Comparison of ENCODE assay signal across 28 mouse cellular contexts in genomic region chr16:11051134-11051533, GRCm38 (mm10). TPM values are rescaled to one million over a fixed set of nuclear protein-coding genes. Genes with fewer than 3 reads are reported as not detected.
A peak's percentile ranks its signal among the peaks of the same experiment; 100 is the strongest.
DNase-seq lines count a peak whose midpoint lies in the region; ATAC-seq and TF ChIP-seq lines count a peak whose summit lies in the region.
"Had no signal": no experiment of that assay in that cellular context is flagged by ENCODE, and none has a peak within 500 bp of the region (broad histone marks: within the 10 kb centered on the region; RNA-seq: fewer than 3 reads in every experiment).

No protein-coding gene starts in this region.

- no peak for TF ChIP-seq POLR2A in liver, adult 2 months (IDR thresholded peaks at IDR 0.05; ENCODE audit: extremely low read depth, insufficient read depth, low read length)

- no peaks in the 10 kb centered on the region for H3K36me3 ChIP-seq in liver, adult 2 months (ENCODE audit: control insufficient read depth, insufficient read depth, low read length)
- H3K36me3 ChIP-seq in liver, embryonic 12.5 days, result no peaks in the 10 kb centered on the region
- H3K36me3 ChIP-seq: embryonic facial prominence, embryonic 10.5 days; embryonic facial prominence, embryonic 13.5 days; forebrain, embryonic 10.5 days; heart, embryonic 10.5 days; heart, embryonic 13.5 days had no signal

- no peak overlapping the region for H3K4me2 ChIP-seq in liver, embryonic 12.5 days
- H3K4me2 ChIP-seq: embryonic facial prominence, embryonic 13.5 days; forebrain, embryonic 13.5 days; heart, embryonic 13.5 days had no signal

- peak; percentile 59 for DNase-seq in kidney, adult 11 months
- DNase-seq in kidney, postnatal 10 days, result no peak
- DNase-seq in kidney, adult 8-10 months, result peak; percentile 56 to 58
- DNase-seq in kidney, postnatal 4 days, result no peak
- peak; percentile 84 for DNase-seq in liver, adult 2 months (ENCODE audit: extremely low read depth, low read depth, low spot score)
- DNase-seq in urinary bladder, adult 2 months (ENCODE audit: low spot score), result no peak
- DNase-seq: adrenal gland, adult 8-10 months; adrenal gland, postnatal 25 days; cerebellum, adult 11-12 months; cerebellum, adult 8-10 months; cerebellum, postnatal 10 days; cerebellum, postnatal 36 days; embryo, embryonic 11 days; gastrocnemius, postnatal 10 days; gastrocnemius, postnatal 36 days; heart, adult 2 months; heart, postnatal 14 days; heart, postnatal 4 days had no signal

- H3K79me2 ChIP-seq in liver, adult 2 months (ENCODE audit: control insufficient read depth, insufficient read depth, low read length), result no peaks in the 10 kb centered on the region

- 69% methylated on average over 11 of the region's 11 CpGs for WGBS in liver, adult 2 months
- WGBS in liver, embryonic 12.5 days (ENCODE audit: insufficient replicate concordance), result 83% methylated on average over 11 of the region's 11 CpGs

- no peak for ATAC-seq in liver, embryonic 12.5 days
- ATAC-seq: activated CD4-positive, CD25-positive, alpha-beta regulatory T cell, adult 4 months; forebrain, embryonic 13.5 days; forebrain, embryonic 16.5 days had no signal

- H3K27me3 ChIP-seq in liver, adult 2 months (ENCODE audit: control insufficient read depth, insufficient read depth, low read length), result no peaks in the 10 kb centered on the region
- H3K27me3 ChIP-seq in liver, embryonic 12.5 days (replicated peaks), result no peaks in the 10 kb centered on the region
- H3K27me3 ChIP-seq: embryonic facial prominence, embryonic 13.5 days; forebrain, embryonic 13.5 days; heart, embryonic 13.5 days had no signal

- no peak overlapping the region for H3K27ac ChIP-seq in liver, adult 2 months (replicated peaks; ENCODE audit: insufficient read depth, low read depth, low read length)
- no peak overlapping the region for H3K27ac ChIP-seq in liver, embryonic 12.5 days
- H3K27ac ChIP-seq: embryonic facial prominence, embryonic 10.5 days; embryonic facial prominence, embryonic 13.5 days; forebrain, embryonic 10.5 days; forebrain, embryonic 13.5 days; heart, adult 2 months; heart, embryonic 10.5 days; heart, embryonic 13.5 days had no signal

- H3K4me1 ChIP-seq in liver, adult 2 months (ENCODE audit: control insufficient read depth, insufficient read depth, low read length), result no peaks in the 10 kb centered on the region
- no peaks in the 10 kb centered on the region for H3K4me1 ChIP-seq in liver, embryonic 12.5 days

- H3K9me3 ChIP-seq in liver, embryonic 12.5 days (replicated peaks), result no peaks in the 10 kb centered on the region
- H3K9me3 ChIP-seq: embryonic facial prominence, embryonic 10.5 days; embryonic facial prominence, embryonic 13.5 days; forebrain, embryonic 10.5 days; forebrain, embryonic 13.5 days; heart, embryonic 10.5 days; heart, embryonic 13.5 days had no signal

- H3K9ac ChIP-seq in liver, adult 2 months (ENCODE audit: low read depth, low read length), result no peak overlapping the region
- no peak overlapping the region for H3K9ac ChIP-seq in liver, embryonic 12.5 days
- H3K9ac ChIP-seq: embryonic facial prominence, embryonic 13.5 days; forebrain, embryonic 13.5 days; heart, embryonic 13.5 days had no signal

- no peak for TF ChIP-seq CTCF in liver, adult 2 months (IDR thresholded peaks at IDR 0.05; ENCODE audit: low read depth, low read length)

- H3K4me3 ChIP-seq in liver, adult 2 months (ENCODE audit: insufficient read depth, low read depth, low read length), result no peak overlapping the region
- no peak overlapping the region for H3K4me3 ChIP-seq in liver, embryonic 12.5 days
- H3K4me3 ChIP-seq: embryonic facial prominence, embryonic 10.5 days; embryonic facial prominence, embryonic 13.5 days; erythroblast, embryonic 14.5 days; forebrain, embryonic 10.5 days; forebrain, embryonic 13.5 days; heart, adult 2 months; heart, embryonic 10.5 days; heart, embryonic 13.5 days had no signal

RNA-seq across cellular contexts. Expression of gene Snn, which starts 9.6 kb away (rescaled TPM):
- 1.0 and 1.9 TPM in 2 replicates for total RNA-seq in liver, adult 2 months (2014; rRNA removed)
- 1.2 and 2.5 TPM in 2 replicates for polyA plus RNA-seq in liver, adult 2 months (2012; rRNA removed)
- polyA plus RNA-seq in liver, embryonic 12.5 days (2016; fragmentation: Nextera tagmentation; extraction: Ambion mirVana), result 4.9 and 6.0 TPM in 2 replicates
- polyA plus RNA-seq in urinary bladder, adult 2 months (2012; rRNA removed), result 17.6 and 22.5 TPM in 2 replicates

RNA-seq across cellular contexts. Expression of gene Litaf, which starts 14.8 kb away (rescaled TPM):
- 27.4 and 44.2 TPM in 2 replicates for total RNA-seq in liver, adult 2 months (2014; rRNA removed)
- 161 and 185 TPM in 2 replicates for polyA plus RNA-seq in liver, adult 2 months (2012; rRNA removed)
- polyA plus RNA-seq in liver, embryonic 12.5 days (2016; fragmentation: Nextera tagmentation; extraction: Ambion mirVana), result 31.7 and 34.8 TPM in 2 replicates
- polyA plus RNA-seq in urinary bladder, adult 2 months (2012; rRNA removed), result 47.8 and 57.6 TPM in 2 replicates

Comparison
In these comparisons a context has a peak if more than half of its experiments do, and no peak if none do; other contexts are left out.
1. DNase-seq: peak in kidney, adult 11 months (single experiment), kidney, adult 8-10 months (2 of 2) and liver, adult 2 months (single experiment); none in kidney, postnatal 10 days (single experiment), kidney, postnatal 4 days (0 of 2) and urinary bladder, adult 2 months (single experiment).